Mouse (Mus musculus): Measurements from ENCODE around the gene Stx4a. TPM values are rescaled to one million over a fixed set of nuclear protein-coding genes. Genes with fewer than 3 reads are reported as not detected.
A peak's percentile ranks its signal among the peaks of the same experiment; 100 is the strongest.
"Not testable (repeated sequence)": the region's sequence is repeated elsewhere in the genome, so short reads cannot be mapped to it uniquely, and the experiment has no call there.

The Stx4a gene
- total RNA-seq, 2 experiments from 2014 or later = 85.7 to 98.9 TPM

DNA sequence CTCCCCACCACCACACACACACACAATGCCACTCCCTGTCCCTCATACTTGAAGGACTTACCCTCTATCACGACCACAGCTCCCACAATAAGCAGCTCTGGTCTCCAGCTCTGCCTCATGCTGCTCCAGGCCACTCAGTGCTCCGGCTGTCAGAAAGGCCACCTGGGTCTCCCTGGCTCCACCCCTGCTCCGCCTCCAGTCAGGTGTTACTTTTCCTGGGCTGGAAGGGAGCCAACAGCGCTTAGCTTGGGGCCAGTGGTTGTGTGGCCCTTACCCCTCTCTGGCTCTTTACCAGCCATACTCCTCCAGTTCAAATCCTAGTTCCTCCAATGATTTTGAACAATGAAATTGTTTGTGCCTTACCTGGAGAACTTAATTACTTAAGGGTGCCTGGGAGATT, 66.7 kb downstream of the Stx4a start, which contains the start of gene Prss53:
Prss53 (minus strand) TSS at position 173 of the 400 bp plus-strand sequence.
- H3K4me3 ChIP-seq = no peak within 1 kb of the TSS
- no peak within 1 kb of the TSS for H3K27ac ChIP-seq
- intact Hi-C loops (cut with DNase I) = no loop called here
- TF ChIP-seq CTCF (IDR thresholded peaks at IDR 0.05) = no peak
- DNase-seq (ENCODE audit: extremely low spot score in 1 of 2, low spot score in 2 of 2) = no peak

DNA sequence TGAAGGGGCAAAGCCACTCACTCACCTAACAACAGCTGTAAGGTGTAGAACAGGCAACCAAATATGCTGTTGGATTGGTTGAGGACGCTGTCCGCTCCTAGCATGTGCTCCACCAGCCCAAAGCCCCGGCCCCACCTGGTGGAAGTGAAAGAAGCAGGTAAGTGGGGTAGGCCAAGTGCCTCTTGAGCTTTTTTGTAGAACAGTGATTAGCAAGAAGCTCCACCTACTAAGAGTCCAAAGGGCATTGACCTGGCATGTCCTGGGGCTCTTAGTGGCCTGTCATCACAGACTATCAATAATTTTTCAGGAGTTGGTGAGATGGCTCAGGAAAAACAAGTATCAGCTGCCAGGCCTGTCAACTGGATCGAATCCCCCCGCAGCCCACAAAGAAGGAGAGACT, 70.4 kb downstream of the Stx4a start:
- no peak overlapping the region for H3K27ac ChIP-seq
- peak overlapping the region; percentile 68; the same call in 1 of the 2 replicates for H3K4me3 ChIP-seq
- TF ChIP-seq CTCF (IDR thresholded peaks at IDR 0.05) = no peak
- no peak for DNase-seq (ENCODE audit: extremely low spot score in 1 of 2, low spot score in 2 of 2)
- intact Hi-C loops (cut with DNase I) = no loop called here

DNA sequence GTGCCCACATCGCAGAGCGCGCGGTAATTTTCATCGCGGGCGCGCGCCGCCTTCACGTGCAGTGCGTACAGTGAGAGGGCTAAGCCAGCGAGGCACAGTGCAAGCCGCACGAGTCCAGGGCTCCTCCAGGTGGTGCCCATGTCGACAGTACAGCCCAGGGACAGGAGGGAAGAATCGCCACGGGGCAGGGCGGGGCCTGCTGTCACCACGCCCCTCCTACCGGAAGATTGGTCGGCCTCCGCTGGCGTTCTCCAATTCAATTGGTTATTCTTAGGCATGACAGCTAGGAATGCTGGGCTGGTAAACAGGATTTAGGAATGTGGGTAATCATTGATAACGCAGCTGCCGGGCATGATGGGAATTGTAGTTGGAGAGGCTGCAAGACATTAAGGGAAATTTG, 71.3 kb downstream of the Stx4a start, which contains the start of the genes Gm21974 and Vkorc1:
Gm21974 (minus strand) TSS at position 13 of the 400 bp plus-strand sequence.
Vkorc1 (minus strand) TSS at position 176 of the 400 bp plus-strand sequence.
- intact Hi-C loops (cut with DNase I) = no loop called here
- H3K27ac ChIP-seq = peak within 1 kb of the TSS; percentile 78
- peak; percentile 15 for TF ChIP-seq CTCF (IDR thresholded peaks at IDR 0.05)
- DNase-seq (ENCODE audit: extremely low spot score in 1 of 2, low spot score in 2 of 2) = peak; percentile 89 to 93
- peak within 1 kb of the TSS; percentile 68 for H3K4me3 ChIP-seq

DNA sequence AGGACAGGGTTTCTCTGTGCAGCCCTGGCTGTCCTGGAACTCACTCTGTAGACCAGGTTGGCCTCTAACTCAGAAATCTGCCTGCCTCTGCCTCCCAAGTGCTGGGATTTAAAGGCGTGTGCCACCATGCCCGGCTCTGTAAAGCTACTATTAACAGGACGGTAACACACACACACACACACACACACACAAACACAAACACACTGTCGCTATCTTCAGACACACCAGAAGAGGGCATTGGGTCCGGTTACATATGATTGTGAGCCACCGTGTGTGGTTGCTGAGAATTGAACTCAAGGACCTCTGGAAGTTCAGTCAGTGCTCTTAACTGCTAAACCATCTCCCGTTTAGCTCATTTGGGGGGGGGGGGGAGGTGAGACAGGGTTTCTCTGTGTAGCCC, 71.8 kb downstream of the Stx4a start:
- H3K27ac ChIP-seq = peak overlapping the region; percentile 47; the same call in 1 of the 2 replicates
- DNase-seq (ENCODE audit: extremely low spot score in 1 of 2, low spot score in 2 of 2); intact Hi-C loops (cut with DNase I): not testable (repeated sequence)
- peak overlapping the region; percentile 68 for H3K4me3 ChIP-seq

DNA sequence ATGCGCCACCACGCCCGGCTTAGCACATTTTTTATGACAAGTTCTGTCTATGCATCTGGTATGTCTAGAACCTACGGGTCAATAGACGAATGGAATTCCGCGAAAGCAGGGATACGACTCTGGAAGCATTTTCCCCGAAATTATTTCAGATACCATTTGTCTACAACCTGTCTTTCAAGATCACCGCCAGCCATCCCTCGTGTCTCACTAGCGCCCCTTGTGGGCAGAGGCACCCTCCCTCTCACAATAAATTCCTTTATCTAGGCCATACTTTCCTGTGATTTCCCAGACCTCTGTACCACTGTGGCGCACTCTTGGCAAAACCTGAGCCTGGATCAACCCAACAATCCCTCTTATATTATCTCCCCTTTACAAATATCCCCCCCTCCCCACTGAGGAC, 72.3 kb downstream of the Stx4a start:
- H3K4me3 ChIP-seq = no peak overlapping the region
- intact Hi-C loops (cut with DNase I) = no loop called here
- H3K27ac ChIP-seq = no peak overlapping the region
- TF ChIP-seq CTCF (IDR thresholded peaks at IDR 0.05) = peak; percentile 76
- peak in 1 of 2 experiments; percentile 51 for DNase-seq (ENCODE audit: extremely low spot score in 1 of 2, low spot score in 2 of 2)

DNA sequence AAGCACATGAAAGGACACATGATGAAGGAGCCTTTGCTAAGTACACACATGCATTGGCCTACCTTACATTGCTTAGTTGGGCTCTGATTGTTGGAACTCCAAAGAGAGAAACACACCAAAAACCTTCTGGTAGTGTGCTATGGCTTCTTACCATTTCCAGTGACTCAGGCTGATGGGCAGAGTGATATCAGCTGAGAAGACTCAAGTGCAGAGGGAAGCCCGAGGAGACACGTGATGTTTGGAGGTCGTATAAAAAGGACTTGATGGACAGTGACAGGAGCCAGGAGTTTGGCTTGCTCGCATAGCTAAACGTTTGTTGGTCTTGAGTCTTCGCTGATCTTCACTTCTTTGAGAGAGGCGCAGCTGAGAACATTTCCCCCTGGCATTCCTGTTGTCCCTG, 73.4 kb downstream of the Stx4a start:
- Histone ChIP-seq H3K27ac (no peak overlapping the region), H3K4me3 (no peak overlapping the region)
- TF ChIP-seq CTCF (IDR thresholded peaks at IDR 0.05) = no peak
- no peak for DNase-seq (ENCODE audit: extremely low spot score in 1 of 2, low spot score in 2 of 2)
- intact Hi-C loops (cut with DNase I) = no loop called here

DNA sequence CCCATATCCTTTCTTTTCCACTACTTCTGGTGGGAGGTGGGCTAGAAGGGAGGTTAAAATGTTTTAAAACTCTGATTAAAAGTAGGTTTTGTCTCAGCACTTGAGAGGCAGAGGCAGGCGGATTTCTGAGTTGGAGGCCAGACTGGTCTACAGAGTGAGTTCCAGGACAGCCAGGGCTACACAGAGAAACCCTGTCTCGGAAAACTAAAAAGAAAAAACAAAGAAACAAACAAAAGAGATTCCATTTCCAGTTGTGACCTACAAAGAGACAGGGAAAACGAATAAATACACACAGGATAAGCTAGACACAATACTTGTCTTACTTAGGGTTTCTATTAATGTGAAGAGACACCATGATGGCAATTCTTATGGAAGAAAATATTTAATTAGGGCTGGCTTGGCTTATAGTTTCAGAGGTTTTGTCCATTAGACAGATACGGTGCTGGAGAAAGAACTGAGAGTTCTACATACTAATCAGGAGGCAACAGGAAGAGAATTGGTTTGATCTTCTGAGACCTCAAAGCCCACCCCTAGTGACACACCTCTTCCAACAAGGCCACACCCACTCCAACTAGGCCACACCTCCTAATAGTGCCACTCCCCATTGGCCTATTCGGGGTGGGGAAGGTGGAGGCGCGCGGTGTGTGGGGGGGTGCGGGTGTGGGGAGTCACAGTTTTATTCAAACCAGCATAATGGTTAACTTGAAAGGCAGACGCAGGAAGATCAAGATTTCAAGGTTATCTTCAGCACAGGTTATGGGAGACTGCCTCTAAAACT, 74.3 kb downstream of the Stx4a start:
- TF ChIP-seq CTCF (IDR thresholded peaks at IDR 0.05) = no peak
- Histone ChIP-seq H3K27ac (no peak overlapping the region), H3K4me3 (no peak overlapping the region)
- no peak for DNase-seq (ENCODE audit: extremely low spot score in 1 of 2, low spot score in 2 of 2)
- intact Hi-C loops (cut with DNase I) = no loop called here

Other genes starting within 250 kb of the Stx4a start
- 10 to 100 TPM in 1 of 2 experiments, 1 to 10 TPM in 1; 9.4 to 10.8 TPM for gene Ccdc189, start 235.7 kb upstream of the Stx4a start, total RNA-seq (2021)
- gene Rnf40, start 235.5 kb upstream of the Stx4a start, total RNA-seq (2021) = 10 to 100 TPM; 78.8 to 79.6 TPM
- 10 to 100 TPM; 24.5 to 26.2 TPM for gene Zfp629, start 208.5 kb upstream of the Stx4a start, total RNA-seq (2021)
- gene Bcl7c, start 115.4 kb upstream of the Stx4a start, total RNA-seq (2021) = 10 to 100 TPM; 32.7 to 39.9 TPM
- gene Ctf1, start 111.6 kb upstream of the Stx4a start, total RNA-seq (2021) = 1 to 10 TPM; 2.8 to 3.8 TPM
- not detected for gene Ctf2, start 92.1 kb upstream of the Stx4a start, total RNA-seq (2021)
- gene Fbxl19, start 79.8 kb upstream of the Stx4a start, total RNA-seq (2021) = 10 to 100 TPM; 72.4 to 81.5 TPM
- 10 to 100 TPM; 19.8 to 21.8 TPM for gene Orai3, start 54.5 kb upstream of the Stx4a start, total RNA-seq (2021)
- 10 to 100 TPM; 48.8 to 55.2 TPM for gene Setd1a, start 47.6 kb upstream of the Stx4a start, total RNA-seq (2021)
- 1 to 10 TPM; 4.2 to 4.3 TPM for gene Gm49388, start 38.7 kb upstream of the Stx4a start, total RNA-seq (2021)
- 1 to 10 TPM; 4.2 to 4.5 TPM for gene Hsd3b7, start 23.7 kb upstream of the Stx4a start, total RNA-seq (2021)
- 100 to 1,000 TPM; 449 to 456 TPM for gene Stx1b, start 255 bp downstream of the Stx4a start, total RNA-seq (2021)
- gene Zfp646, start 51.9 kb downstream of the Stx4a start, total RNA-seq (2021) = 10 to 100 TPM; 34.2 to 34.6 TPM
- gene Zfp668, start 52.5 kb downstream of the Stx4a start, total RNA-seq (2021) = 10 to 100 TPM; 23.3 to 24.1 TPM
- gene Prss53, start 66.7 kb downstream of the Stx4a start, total RNA-seq (2021) = 1 to 10 TPM; 2.1 to 2.8 TPM
- gene Gm21974, start 71.2 kb downstream of the Stx4a start, total RNA-seq (2021) = not detected
- 10 to 100 TPM; 22.0 to 23.4 TPM for gene Vkorc1, start 71.3 kb downstream of the Stx4a start, total RNA-seq (2021)
- 10 to 100 TPM; 38.5 to 39.9 TPM for gene Bckdk, start 79.8 kb downstream of the Stx4a start, total RNA-seq (2021)
- 10 to 100 TPM; 34.7 to 35.4 TPM for gene Kat8, start 88.2 kb downstream of the Stx4a start, total RNA-seq (2021)
- under 1 TPM; 0.26 to 0.38 TPM for gene Prss8, start 105.8 kb downstream of the Stx4a start, total RNA-seq (2021)
- 1 to 10 TPM; 8.5 to 9.8 TPM for gene Prss36, start 122.4 kb downstream of the Stx4a start, total RNA-seq (2021)
- 100 to 1,000 TPM; 299 to 305 TPM for gene Fus, start 143.2 kb downstream of the Stx4a start, total RNA-seq (2021)
- gene Pycard, start 169.6 kb downstream of the Stx4a start, total RNA-seq (2021) = 1 to 10 TPM; 1.5 to 3.7 TPM
- gene Trim72, start 179.7 kb downstream of the Stx4a start, total RNA-seq (2021) = 1 to 10 TPM; 1.0 to 1.1 TPM
- 10 to 100 TPM in 1 of 2 experiments, 1 to 10 TPM in 1; 9.2 to 10.9 TPM for gene Itgam, start 238.3 kb downstream of the Stx4a start, total RNA-seq (2021)
- gene Gm49368, start 238.4 kb downstream of the Stx4a start, total RNA-seq (2021) = not detected

All from left cerebral cortex, adult 2 months (tissue).